Mouse (Mus musculus): ENCODE measurements around the gene Rin2.

DNA sequence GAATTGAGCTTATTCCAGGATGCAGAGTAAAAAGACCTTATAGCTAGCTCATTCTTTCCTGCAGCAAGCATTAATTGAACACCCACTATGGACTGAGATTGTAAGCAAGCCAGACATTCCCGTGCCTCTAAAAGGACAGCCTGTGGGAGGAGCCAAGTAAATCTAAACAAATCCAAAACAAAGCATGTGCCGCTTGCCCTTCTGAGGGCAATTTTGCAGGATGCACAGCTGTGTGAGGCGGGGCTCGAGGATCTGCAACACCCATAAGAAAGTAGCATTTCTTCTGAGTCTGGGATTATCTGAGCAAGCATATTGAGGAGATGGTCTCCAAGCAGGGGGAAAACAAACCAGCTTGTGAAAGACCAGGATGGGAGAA is 43.2 kb upstream of the Rin2 start:
- TF ChIP-seq CTCF (IDR thresholded peaks at IDR 0.05; ENCODE audit: extremely low read depth, insufficient read length, insufficient replicate concordance, low read depth, low read length), result no peak
- no peak for TF ChIP-seq POLR2A (IDR thresholded peaks at IDR 0.05; ENCODE audit: low read depth, low read length)

All from small intestine, adult 2 months (tissue).